Mouse (Mus musculus) cerebellum, adult 2 months (tissue): ENCODE measurements around the gene Kalrn.

Source experiments
- CTCF ChIP-seq: fragments of 200-500 bp; IDR thresholded peaks from 2 replicates; pipeline ENCODE4 v1.5.1; 2011; ENCODE audit warnings: low read depth, mild to moderate bottlenecking, control low read depth, low read length, moderate library complexity, borderline replicate concordance; ENCODE audit not compliant: insufficient read depth
- POLR2A ChIP-seq: fragments of 200-500 bp; IDR thresholded peaks from 2 replicates; pipeline ENCODE4 v1.6.1; 2011; ENCODE audit warnings: low read length, control low read depth, borderline replicate concordance; ENCODE audit not compliant: insufficient read depth

GRCm38 (mm10) chr16:34040276-34040675 is 533.1 kb downstream of the Kalrn start:
- no peak for TF ChIP-seq CTCF
- no peak for TF ChIP-seq POLR2A
